Mouse (Mus musculus): ENCODE data around the gene Neo1. TPM values are rescaled to one million over a fixed set of nuclear protein-coding genes. Genes with fewer than 3 reads are reported as not detected.

Neo1 gene
- polyA plus RNA-seq, 1 experiment from 2014 or later, result 48.7 TPM

DNA sequence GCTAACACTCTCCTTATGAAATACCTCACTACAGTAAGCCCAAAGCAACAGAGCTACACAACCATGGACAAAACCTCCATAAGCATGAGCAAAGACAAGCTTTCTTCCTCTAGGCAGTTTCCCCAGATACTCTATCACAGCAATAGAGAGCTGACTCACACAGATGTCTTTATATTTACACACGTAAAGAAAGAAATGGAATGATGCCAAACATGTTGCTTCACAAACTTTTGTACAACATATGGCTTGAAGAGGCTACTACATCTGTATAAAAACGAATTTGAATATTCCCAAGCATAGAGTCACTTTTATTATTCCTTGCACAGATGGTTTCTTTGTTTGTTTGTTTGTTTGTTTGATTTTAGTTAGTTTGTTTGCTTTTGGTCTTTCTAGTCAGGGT lies 101.5 kb downstream of the Neo1 start:
- Histone ChIP-seq H3K9ac (ENCODE audit: low read depth, low read length) (no peak overlapping the region), H3K4me3 (ENCODE audit: low read depth, low read length) (no peak overlapping the region), H3K36me3 (ENCODE audit: control insufficient read depth, insufficient read depth, low read length) (no peaks in the 10 kb centered on the region), H3K4me1 (replicated peaks; ENCODE audit: control insufficient read depth, insufficient read depth, low read length) (no peaks in the 10 kb centered on the region), H3K27ac (ENCODE audit: low read depth, low read length) (no peak overlapping the region), H3K4me2 (replicated peaks; ENCODE audit: low read depth, low read length) (no peak overlapping the region), H3K9me3 (ENCODE audit: control insufficient read depth, low read length) (no peaks in the 10 kb centered on the region), H3K27me3 (ENCODE audit: control insufficient read depth, insufficient read depth, low read length) (no peaks in the 10 kb centered on the region)
- DNase-seq (ENCODE audit: low spot score) (no peak), ATAC-seq (ENCODE audit: low FRiP score) (no peak)
- WGBS, result 90% methylated on average over 2 of the region's 2 CpGs

DNA sequence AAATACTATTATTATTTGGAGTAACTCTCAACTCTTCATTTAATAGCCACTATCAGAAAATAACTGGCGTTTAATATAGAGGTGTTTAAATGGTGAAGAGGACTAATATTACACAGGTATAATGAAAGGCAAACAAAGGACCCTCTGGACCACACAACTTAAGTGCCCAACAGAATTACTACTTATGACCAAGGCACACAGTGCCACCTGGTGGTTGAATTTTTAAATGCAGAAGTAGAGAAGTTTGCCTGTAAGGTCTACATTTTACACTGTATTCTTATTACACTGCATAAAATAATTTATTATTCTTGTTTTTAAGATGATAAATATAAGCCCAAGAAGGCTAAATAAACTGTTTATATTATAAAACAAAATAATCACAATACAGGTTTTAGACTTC lies 108.1 kb downstream of the Neo1 start:
- H3K9ac ChIP-seq (ENCODE audit: low read depth, low read length), result no peak overlapping the region
- H3K4me2 ChIP-seq (replicated peaks; ENCODE audit: low read depth, low read length), result no peak overlapping the region
- peak; percentile 83 for DNase-seq (ENCODE audit: low spot score)
- ATAC-seq (ENCODE audit: low FRiP score), result no peak
- no peaks in the 10 kb centered on the region for H3K4me1 ChIP-seq (replicated peaks; ENCODE audit: control insufficient read depth, insufficient read depth, low read length)
- no peaks in the 10 kb centered on the region for H3K9me3 ChIP-seq (ENCODE audit: control insufficient read depth, low read length)
- no peak overlapping the region for H3K27ac ChIP-seq (ENCODE audit: low read depth, low read length)
- H3K36me3 ChIP-seq (ENCODE audit: control insufficient read depth, insufficient read depth, low read length), result no peaks in the 10 kb centered on the region
- no peaks in the 10 kb centered on the region for H3K27me3 ChIP-seq (ENCODE audit: control insufficient read depth, insufficient read depth, low read length)
- WGBS, result 34% methylated on average over 1 of the region's 1 CpGs
- no peak overlapping the region for H3K4me3 ChIP-seq (ENCODE audit: low read depth, low read length)

DNA sequence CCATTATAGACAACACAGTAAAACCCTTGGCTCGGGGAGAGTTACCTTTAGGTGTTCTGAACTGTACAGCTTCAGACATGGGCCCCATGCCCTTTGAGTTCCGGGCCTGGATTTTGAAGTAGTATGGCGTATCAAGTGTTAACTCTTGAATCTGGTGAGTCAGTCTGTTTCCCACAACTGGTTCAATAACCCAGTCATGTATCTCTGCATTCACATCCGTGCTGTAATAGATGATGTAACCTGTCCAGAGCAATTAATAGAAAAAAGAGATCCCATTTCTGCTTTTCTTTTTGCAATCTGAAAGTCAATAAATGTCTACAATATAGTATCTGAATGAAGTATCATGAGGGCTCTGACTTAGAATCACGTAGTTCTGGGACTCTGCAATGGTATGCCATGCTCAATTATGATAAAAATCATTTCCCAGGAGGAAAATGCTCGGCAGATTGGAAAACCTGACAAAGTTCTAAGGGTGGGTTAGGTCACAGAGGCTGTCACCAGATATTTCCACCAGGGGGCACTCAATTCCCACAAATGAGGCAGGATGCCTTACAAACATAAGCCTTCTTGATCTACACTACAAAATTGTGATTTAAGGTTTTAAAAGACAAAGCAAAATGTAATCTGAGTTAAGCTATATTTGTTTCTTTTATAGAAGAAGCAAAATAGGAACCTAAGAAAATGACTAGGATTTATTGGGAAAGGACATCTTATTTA lies 133.2 kb downstream of the Neo1 start:
- H3K27ac ChIP-seq (ENCODE audit: low read depth, low read length), result no peak overlapping the region
- WGBS, result 73% methylated on average over 6 of the region's 6 CpGs
- no peak overlapping the region for H3K9ac ChIP-seq (ENCODE audit: low read depth, low read length)
- no peaks in the 10 kb centered on the region for H3K4me1 ChIP-seq (replicated peaks; ENCODE audit: control insufficient read depth, insufficient read depth, low read length)
- no peak overlapping the region for H3K4me3 ChIP-seq (ENCODE audit: low read depth, low read length)
- no peaks in the 10 kb centered on the region for H3K9me3 ChIP-seq (ENCODE audit: control insufficient read depth, low read length)
- no peaks in the 10 kb centered on the region for H3K36me3 ChIP-seq (ENCODE audit: control insufficient read depth, insufficient read depth, low read length)
- DNase-seq (ENCODE audit: low spot score), result peak; percentile 78
- no peak overlapping the region for H3K4me2 ChIP-seq (replicated peaks; ENCODE audit: low read depth, low read length)
- no peak for ATAC-seq (ENCODE audit: low FRiP score)
- H3K27me3 ChIP-seq (ENCODE audit: control insufficient read depth, insufficient read depth, low read length), result no peaks in the 10 kb centered on the region

DNA sequence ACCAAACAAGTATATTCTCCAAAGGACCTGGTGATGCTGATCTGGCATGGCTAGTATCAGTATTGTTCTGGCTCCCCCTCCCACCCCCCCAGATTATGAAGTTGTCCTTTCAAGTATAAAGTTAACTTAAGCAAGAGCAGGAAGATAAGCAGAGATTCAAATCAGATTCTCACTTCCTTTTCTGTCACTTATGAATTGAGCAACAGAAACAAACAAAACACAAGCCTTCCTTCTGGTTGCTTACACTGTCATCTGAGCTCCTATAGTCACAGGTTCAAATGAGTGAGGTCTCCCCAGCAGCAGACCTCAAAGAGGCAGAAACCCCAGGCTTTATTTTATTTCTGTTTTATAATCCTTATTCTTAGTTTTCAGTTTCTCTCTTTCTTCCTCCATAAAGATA lies 136.6 kb downstream of the Neo1 start:
- H3K9ac ChIP-seq (ENCODE audit: low read depth, low read length), result no peak overlapping the region
- no peaks in the 10 kb centered on the region for H3K4me1 ChIP-seq (replicated peaks; ENCODE audit: control insufficient read depth, insufficient read depth, low read length)
- H3K27me3 ChIP-seq (ENCODE audit: control insufficient read depth, insufficient read depth, low read length), result no peaks in the 10 kb centered on the region
- H3K9me3 ChIP-seq (ENCODE audit: control insufficient read depth, low read length), result no peaks in the 10 kb centered on the region
- H3K4me2 ChIP-seq (replicated peaks; ENCODE audit: low read depth, low read length), result no peak overlapping the region
- no peaks in the 10 kb centered on the region for H3K36me3 ChIP-seq (ENCODE audit: control insufficient read depth, insufficient read depth, low read length)
- H3K27ac ChIP-seq (ENCODE audit: low read depth, low read length), result no peak overlapping the region
- ATAC-seq (ENCODE audit: low FRiP score) (no peak), DNase-seq (ENCODE audit: low spot score) (no peak)
- no peak overlapping the region for H3K4me3 ChIP-seq (ENCODE audit: low read depth, low read length)

GRCm38 (mm10) chr9:58891840-58892640 lies 144.2 kb downstream of the Neo1 start:
- no peak overlapping the region for H3K4me3 ChIP-seq (ENCODE audit: low read depth, low read length)
- no peaks in the 10 kb centered on the region for H3K4me1 ChIP-seq (replicated peaks; ENCODE audit: control insufficient read depth, insufficient read depth, low read length)
- no peak overlapping the region for H3K9ac ChIP-seq (ENCODE audit: low read depth, low read length)
- no peak overlapping the region for H3K27ac ChIP-seq (ENCODE audit: low read depth, low read length)
- peaks cover 4% of the 10 kb centered on the region; the same call in 1 of the 2 replicates for H3K36me3 ChIP-seq (ENCODE audit: control insufficient read depth, insufficient read depth, low read length)
- no peak for DNase-seq (ENCODE audit: low spot score)
- H3K27me3 ChIP-seq (ENCODE audit: control insufficient read depth, insufficient read depth, low read length), result no peaks in the 10 kb centered on the region
- H3K4me2 ChIP-seq (replicated peaks; ENCODE audit: low read depth, low read length), result no peak overlapping the region
- no peaks in the 10 kb centered on the region for H3K9me3 ChIP-seq (ENCODE audit: control insufficient read depth, low read length)
- WGBS, result 94% methylated on average over 6 of the region's 6 CpGs
- ATAC-seq (ENCODE audit: low FRiP score), result no peak

DNA sequence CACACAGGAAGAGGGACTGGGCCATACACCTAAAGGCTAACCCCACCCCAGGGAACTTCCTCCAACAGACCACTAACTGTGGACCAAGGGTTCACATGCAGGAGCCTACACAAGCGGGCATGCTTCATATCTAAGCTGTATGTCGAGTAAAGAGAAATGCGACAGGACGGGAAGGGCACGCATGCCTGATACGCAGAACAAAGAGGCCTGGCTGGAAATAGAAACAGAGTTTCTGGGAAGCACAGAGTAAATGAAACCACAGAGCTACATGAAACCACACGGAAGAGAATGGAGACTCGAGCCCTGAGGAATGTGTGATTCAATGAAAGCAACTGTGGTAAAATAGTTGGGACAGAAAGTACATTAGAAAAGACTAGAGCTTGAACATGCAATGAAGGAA lies 145.3 kb downstream of the Neo1 start:
- no peak for ATAC-seq (ENCODE audit: low FRiP score)
- DNase-seq (ENCODE audit: low spot score), result no peak
- H3K9me3 ChIP-seq (ENCODE audit: control insufficient read depth, low read length), result no peaks in the 10 kb centered on the region
- WGBS, result 92% methylated on average over 8 of the region's 8 CpGs
- H3K27ac ChIP-seq (ENCODE audit: low read depth, low read length), result no peak overlapping the region
- no peak overlapping the region for H3K9ac ChIP-seq (ENCODE audit: low read depth, low read length)
- H3K4me1 ChIP-seq (replicated peaks; ENCODE audit: control insufficient read depth, insufficient read depth, low read length), result no peaks in the 10 kb centered on the region
- no peak overlapping the region for H3K4me3 ChIP-seq (ENCODE audit: low read depth, low read length)
- H3K27me3 ChIP-seq (ENCODE audit: control insufficient read depth, insufficient read depth, low read length), result no peaks in the 10 kb centered on the region
- H3K36me3 ChIP-seq (ENCODE audit: control insufficient read depth, insufficient read depth, low read length), result peaks cover 7% of the 10 kb centered on the region; the same call in 1 of the 2 replicates
- no peak overlapping the region for H3K4me2 ChIP-seq (replicated peaks; ENCODE audit: low read depth, low read length)

- DNase-seq (ENCODE audit: low spot score) (no peak), ATAC-seq (ENCODE audit: low FRiP score) (no peak)
- Histone ChIP-seq H3K9ac (ENCODE audit: low read depth, low read length) (no peak overlapping the region), H3K9me3 (ENCODE audit: control insufficient read depth, low read length) (no peaks in the 10 kb centered on the region), H3K36me3 (ENCODE audit: control insufficient read depth, insufficient read depth, low read length) (peaks cover 7% of the 10 kb centered on the region; the same call in 1 of the 2 replicates), H3K27ac (ENCODE audit: low read depth, low read length) (no peak overlapping the region), H3K27me3 (ENCODE audit: control insufficient read depth, insufficient read depth, low read length) (no peaks in the 10 kb centered on the region), H3K4me2 (replicated peaks; ENCODE audit: low read depth, low read length) (no peak overlapping the region), H3K4me3 (ENCODE audit: low read depth, low read length) (no peak overlapping the region), H3K4me1 (replicated peaks; ENCODE audit: control insufficient read depth, insufficient read depth, low read length) (no peaks in the 10 kb centered on the region)
- 89% methylated on average over 12 of the region's 12 CpGs for WGBS
Observed at GRCm38 (mm10) chr9:58889782-58890448, 146.3 kb downstream of the Neo1 start.

GRCm38 (mm10) chr9:58882686-58883085 lies 153.6 kb downstream of the Neo1 start:
- DNase-seq (ENCODE audit: low spot score) (no peak), ATAC-seq (ENCODE audit: low FRiP score) (no peak)
- H3K36me3 ChIP-seq (ENCODE audit: control insufficient read depth, insufficient read depth, low read length), result peaks cover 5% of the 10 kb centered on the region; the same call in 1 of the 2 replicates
- no peaks in the 10 kb centered on the region for H3K4me1 ChIP-seq (replicated peaks; ENCODE audit: control insufficient read depth, insufficient read depth, low read length)
- no peak overlapping the region for H3K9ac ChIP-seq (ENCODE audit: low read depth, low read length)
- H3K4me2 ChIP-seq (replicated peaks; ENCODE audit: low read depth, low read length), result no peak overlapping the region
- H3K27me3 ChIP-seq (ENCODE audit: control insufficient read depth, insufficient read depth, low read length), result no peaks in the 10 kb centered on the region
- H3K9me3 ChIP-seq (ENCODE audit: control insufficient read depth, low read length), result no peaks in the 10 kb centered on the region
- no peak overlapping the region for H3K4me3 ChIP-seq (ENCODE audit: low read depth, low read length)
- no peak overlapping the region for H3K27ac ChIP-seq (ENCODE audit: low read depth, low read length)
- WGBS, result 96% methylated on average over 1 of the region's 1 CpGs
